Mouse (Mus musculus) limb, embryonic 15.5 days (tissue): ENCODE results near the gene Tspan12. TPM values are rescaled to one million over a fixed set of nuclear protein-coding genes. Genes with fewer than 3 reads are reported as not detected.
"Not testable (repeated sequence)": the region's sequence is repeated elsewhere in the genome, so short reads cannot be mapped to it uniquely, and the experiment has no call there.

Source experiments
- ATAC-seq: fragments of 200-750 bp; cut with Nextera tagmentation; 2 replicates; pipeline ENCODE4 v1.8.0; 2017; ENCODE audit warnings: low read depth, moderate TSS enrichment; ENCODE audit not compliant: insufficient number of reproducible peaks, low FRiP score, low TSS enrichment
- H3K27ac ChIP-seq: fragments of 300-500 bp; sonication (generic); 2 replicates; pipeline ENCODE4 v1.5.1; 2015; ENCODE audit warnings: moderate library complexity, mild to moderate bottlenecking, inconsistent platforms
- H3K27me3 ChIP-seq: fragments of 300-500 bp; sonication (generic); 2 replicates; pipeline ENCODE4 v1.6.1; 2015; ENCODE audit warnings: inconsistent platforms
- H3K36me3 ChIP-seq: fragments of 300-500 bp; sonication (generic); 2 replicates; pipeline ENCODE4 v1.6.1; 2015; ENCODE audit warnings: inconsistent platforms
- H3K4me1 ChIP-seq: fragments of 300-500 bp; sonication (generic); 2 replicates; pipeline ENCODE4 v1.6.1; 2015; ENCODE audit warnings: inconsistent platforms
- H3K4me2 ChIP-seq: fragments of 300-500 bp; sonication (generic); 2 replicates; pipeline ENCODE4 v1.6.1; 2015; ENCODE audit warnings: mild to moderate bottlenecking, inconsistent platforms
- H3K4me3 ChIP-seq: fragments of 300-500 bp; sonication (generic); 2 replicates; pipeline ENCODE4 v1.5.1; 2015; ENCODE audit warnings: mild to moderate bottlenecking, inconsistent platforms
- H3K9ac ChIP-seq: fragments of 300-500 bp; sonication (generic); 2 replicates; pipeline ENCODE4 v1.6.1; 2015; ENCODE audit warnings: inconsistent platforms
- H3K9me3 ChIP-seq: fragments of 300-500 bp; sonication (generic); 2 replicates; pipeline ENCODE4 v1.6.1; 2016; ENCODE audit warnings: inconsistent platforms
- WGBS: fragments of 180-500 bp; shearing (Covaris S2); methylation state at CpG from one replicate; pipeline ENCODE4 v1.1.7; 2015; 5-methylcytosine and 5-hydroxymethylcytosine counted together
- polyA plus RNA-seq: library from polyadenylated mRNA; unstranded; fragments of >200 nt; fragmentation: Nextera tagmentation; extraction: Ambion mirVana; gene quantifications from 2 replicates; pipeline ENCODE4 v1.2.1, GENCODE M21; 2015

Tspan12 gene
- polyA plus RNA-seq: 28.2 and 34.9 TPM in 2 replicates

- ATAC-seq: no peak
- H3K9me3 ChIP-seq: no peaks in the 10 kb centered on the region
- peak within 1 kb of the TSS; percentile 60 for H3K9ac ChIP-seq
- H3K4me3 ChIP-seq: peak within 1 kb of the TSS; percentile 80
- H3K27me3 ChIP-seq: no peaks in the 10 kb centered on the region
- WGBS: under 1% methylated on average over 13 of the region's 13 CpGs
- H3K4me1 ChIP-seq: peaks cover 12% of the 10 kb centered on the region
- peak within 1 kb of the TSS; percentile 87 for H3K27ac ChIP-seq
- H3K4me2 ChIP-seq: peak within 1 kb of the TSS; percentile 88
- no peaks in the 10 kb centered on the region for H3K36me3 ChIP-seq
Measured at GRCm38 (mm10) chr6:21852344-21852785, at the start of gene Tspan12. Gene Tspan12 (minus strand): TSS chr6:21852515.

DNA sequence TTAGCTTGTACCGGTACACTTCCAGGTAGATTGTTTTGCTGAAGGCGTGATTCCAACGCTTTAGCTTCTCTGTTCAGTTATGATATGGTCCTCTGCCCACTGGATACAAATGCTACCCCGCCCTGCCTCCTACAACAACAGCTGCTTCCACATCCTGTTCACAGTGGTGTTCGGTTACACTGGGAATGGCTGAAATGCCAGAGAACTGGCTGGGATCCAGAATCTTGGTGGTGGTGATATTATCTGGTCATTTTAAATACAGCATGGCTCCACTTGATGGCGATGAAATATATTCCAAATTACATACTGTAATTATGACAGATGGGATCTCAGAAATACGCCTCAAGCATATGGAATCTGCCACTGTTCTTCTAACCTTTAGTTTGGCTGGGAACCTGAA is 42.1 kb upstream of the Tspan12 start:
- H3K9ac ChIP-seq: no peak overlapping the region
- H3K27ac ChIP-seq: no peak overlapping the region
- ATAC-seq: peak; percentile 77
- no peaks in the 10 kb centered on the region for H3K4me1 ChIP-seq
- WGBS: 54% methylated on average over 7 of the region's 7 CpGs
- H3K36me3 ChIP-seq: no peaks in the 10 kb centered on the region
- H3K9me3 ChIP-seq: no peaks in the 10 kb centered on the region
- no peaks in the 10 kb centered on the region for H3K27me3 ChIP-seq
- H3K4me3 ChIP-seq: no peak overlapping the region
- no peak overlapping the region for H3K4me2 ChIP-seq

DNA sequence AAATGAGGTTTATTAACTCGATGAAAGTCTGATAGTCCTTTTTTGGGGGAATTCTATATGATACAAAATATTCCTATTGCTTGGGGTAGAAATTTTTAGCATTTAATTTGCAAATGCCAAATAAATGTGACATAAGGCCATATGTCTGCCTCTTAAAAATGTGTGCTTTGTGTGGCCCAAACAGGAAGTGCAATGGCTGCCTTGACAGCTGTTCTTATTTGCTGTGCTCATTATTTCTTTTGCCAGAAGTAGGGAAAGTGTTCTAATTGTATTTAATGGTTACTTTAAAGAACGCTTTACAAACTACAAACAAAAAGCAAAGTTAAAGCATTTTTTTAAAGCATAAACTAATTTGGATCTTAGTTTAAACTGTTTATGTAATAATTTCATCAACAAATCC is 36.8 kb upstream of the Tspan12 start:
- 57% methylated on average over 2 of the region's 2 CpGs for WGBS
- Histone ChIP-seq H3K27me3 (no peaks in the 10 kb centered on the region), H3K4me1 (no peaks in the 10 kb centered on the region), H3K36me3 (no peaks in the 10 kb centered on the region), H3K9me3 (no peaks in the 10 kb centered on the region), H3K4me3 (no peak overlapping the region), H3K4me2 (no peak overlapping the region), H3K27ac (no peak overlapping the region), H3K9ac (no peak overlapping the region)
- no peak for ATAC-seq

- not testable (repeated sequence) for H3K4me2 ChIP-seq, H3K9me3 ChIP-seq, H3K36me3 ChIP-seq, H3K9ac ChIP-seq, H3K27ac ChIP-seq, ATAC-seq, H3K4me1 ChIP-seq, H3K27me3 ChIP-seq, H3K4me3 ChIP-seq
Measured at GRCm38 (mm10) chr6:21887971-21888370, 35.7 kb upstream of the Tspan12 start.

GRCm38 (mm10) chr6:21879496-21879895 is 27.2 kb upstream of the Tspan12 start:
- no peak overlapping the region for H3K4me3 ChIP-seq
- H3K9ac ChIP-seq: no peak overlapping the region
- H3K4me1 ChIP-seq: no peaks in the 10 kb centered on the region
- no peaks in the 10 kb centered on the region for H3K9me3 ChIP-seq
- H3K4me2 ChIP-seq: no peak overlapping the region
- no peaks in the 10 kb centered on the region for H3K27me3 ChIP-seq
- H3K27ac ChIP-seq: no peak overlapping the region
- no peaks in the 10 kb centered on the region for H3K36me3 ChIP-seq
- 32% methylated on average over 6 of the region's 6 CpGs for WGBS
- no peak for ATAC-seq

- Histone ChIP-seq H3K9ac (no peak overlapping the region), H3K4me2 (no peak overlapping the region), H3K27ac (no peak overlapping the region), H3K9me3 (no peaks in the 10 kb centered on the region), H3K4me3 (no peak overlapping the region), H3K4me1 (no peaks in the 10 kb centered on the region), H3K36me3 (no peaks in the 10 kb centered on the region), H3K27me3 (no peaks in the 10 kb centered on the region)
- WGBS: 32% methylated on average over 1 of the region's 1 CpGs
- ATAC-seq: no peak
Measured at GRCm38 (mm10) chr6:21867310-21867709, 15.0 kb upstream of the Tspan12 start.

- Histone ChIP-seq H3K27me3 (no peaks in the 10 kb centered on the region), H3K4me3 (no peak overlapping the region), H3K9ac (no peak overlapping the region), H3K4me2 (no peak overlapping the region), H3K36me3 (no peaks in the 10 kb centered on the region), H3K27ac (no peak overlapping the region), H3K4me1 (no peaks in the 10 kb centered on the region), H3K9me3 (no peaks in the 10 kb centered on the region)
- 40% methylated on average over 8 of the region's 8 CpGs for WGBS
- no peak for ATAC-seq
Measured at GRCm38 (mm10) chr6:21864179-21864578, 11.9 kb upstream of the Tspan12 start.

DNA sequence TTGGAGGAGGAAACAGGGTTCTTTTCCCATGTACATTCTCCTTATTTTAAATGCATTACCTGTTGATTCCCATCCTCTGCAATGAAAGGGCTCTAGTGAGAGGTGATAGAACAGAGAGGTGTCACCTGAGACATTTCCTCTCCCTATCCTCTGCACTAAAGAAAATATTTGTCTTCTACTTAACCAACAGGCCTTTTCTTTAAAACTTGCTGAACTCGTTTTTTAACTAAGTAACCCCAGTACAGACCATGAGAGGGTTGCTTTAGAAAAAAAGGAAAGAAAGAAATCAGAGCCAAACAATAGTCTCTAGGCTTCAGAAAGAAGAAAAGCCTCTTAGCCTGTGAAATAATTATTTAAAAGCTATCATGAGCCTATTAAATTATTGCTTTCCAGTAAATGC is 11.2 kb upstream of the Tspan12 start:
- no peak overlapping the region for H3K4me2 ChIP-seq
- H3K9me3 ChIP-seq: no peaks in the 10 kb centered on the region
- H3K4me1 ChIP-seq: no peaks in the 10 kb centered on the region
- H3K9ac ChIP-seq: no peak overlapping the region
- H3K4me3 ChIP-seq: no peak overlapping the region
- no peaks in the 10 kb centered on the region for H3K36me3 ChIP-seq
- 16% methylated on average over 1 of the region's 1 CpGs for WGBS
- H3K27me3 ChIP-seq: no peaks in the 10 kb centered on the region
- no peak for ATAC-seq
- H3K27ac ChIP-seq: no peak overlapping the region

DNA sequence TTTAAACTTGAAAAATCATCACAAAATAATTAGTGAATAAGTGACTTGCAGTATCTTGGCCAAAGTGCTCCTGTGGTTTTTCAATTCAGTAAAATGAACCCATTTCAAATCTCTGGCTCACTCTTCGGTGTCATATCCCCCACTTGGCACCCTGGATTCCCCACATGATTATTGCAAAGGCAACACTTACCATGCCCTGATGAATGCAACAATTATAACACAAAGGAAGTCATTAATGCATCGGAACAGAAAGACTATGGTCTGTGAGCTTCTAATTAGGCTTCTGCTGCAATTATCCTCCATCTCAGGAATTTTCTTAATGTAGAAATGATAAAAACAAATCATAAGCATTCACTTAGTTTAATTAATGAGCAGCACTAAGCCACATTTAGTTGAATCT is 9.0 kb upstream of the Tspan12 start:
- ATAC-seq: no peak
- H3K4me3 ChIP-seq: no peak overlapping the region
- H3K9me3 ChIP-seq: no peaks in the 10 kb centered on the region
- H3K36me3 ChIP-seq: no peaks in the 10 kb centered on the region
- H3K9ac ChIP-seq: no peak overlapping the region
- 0 out of 2 replicates have a peak, but pooled peaks cover 3% of the 10 kb centered on the region for H3K27me3 ChIP-seq
- H3K4me1 ChIP-seq: no peaks in the 10 kb centered on the region
- H3K4me2 ChIP-seq: no peak overlapping the region
- WGBS: 78% methylated on average over 2 of the region's 2 CpGs
- H3K27ac ChIP-seq: no peak overlapping the region

DNA sequence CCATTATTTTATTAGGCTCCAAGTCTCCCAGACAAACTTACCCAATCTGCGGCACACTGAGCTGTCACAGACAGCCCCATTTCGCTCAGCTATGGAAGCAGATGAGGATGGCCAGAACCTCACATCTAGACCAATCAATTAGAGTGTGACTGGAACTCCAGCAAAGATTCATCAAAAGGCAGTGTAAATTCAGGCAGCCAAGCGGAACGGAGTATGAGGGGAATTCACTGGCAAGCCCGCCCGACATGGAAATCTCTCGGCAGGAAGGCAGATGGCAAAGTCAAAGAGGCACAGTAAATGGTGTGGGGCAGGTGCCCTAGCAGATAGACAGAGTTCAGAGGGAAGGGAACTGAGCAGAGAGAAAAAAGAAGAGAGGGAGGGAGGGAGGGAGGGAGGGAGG is 5.5 kb upstream of the Tspan12 start:
- ATAC-seq: no peak
- Histone ChIP-seq H3K4me1 (no peaks in the 10 kb centered on the region), H3K27me3 (0 out of 2 replicates have a peak, but pooled peaks cover 3% of the 10 kb centered on the region), H3K9me3 (no peaks in the 10 kb centered on the region), H3K4me2 (no peak overlapping the region), H3K36me3 (no peaks in the 10 kb centered on the region), H3K4me3 (no peak overlapping the region), H3K9ac (no peak overlapping the region), H3K27ac (no peak overlapping the region)
- WGBS: 37% methylated on average over 7 of the region's 7 CpGs

GRCm38 (mm10) chr6:21855921-21856320 is 3.6 kb upstream of the Tspan12 start:
- Histone ChIP-seq H3K4me1 (peaks cover 9% of the 10 kb centered on the region), H3K9ac (no peak overlapping the region), H3K27me3 (0 out of 2 replicates have a peak, but pooled peaks cover 3% of the 10 kb centered on the region), H3K27ac (no peak overlapping the region), H3K4me3 (no peak overlapping the region), H3K9me3 (no peaks in the 10 kb centered on the region), H3K36me3 (no peaks in the 10 kb centered on the region), H3K4me2 (no peak overlapping the region)
- 30% methylated on average over 7 of the region's 7 CpGs for WGBS
- no peak for ATAC-seq

- Histone ChIP-seq H3K27ac (no peak overlapping the region), H3K36me3 (no peaks in the 10 kb centered on the region), H3K4me2 (no peak overlapping the region), H3K27me3 (0 out of 2 replicates have a peak, but pooled peaks cover 3% of the 10 kb centered on the region), H3K4me3 (no peak overlapping the region), H3K9me3 (no peaks in the 10 kb centered on the region), H3K4me1 (peaks cover 12% of the 10 kb centered on the region), H3K9ac (no peak overlapping the region)
- 41% methylated on average over 6 of the region's 6 CpGs for WGBS
- ATAC-seq: no peak
Measured at GRCm38 (mm10) chr6:21853342-21853741, 1.0 kb upstream of the Tspan12 start.
